Mouse (Mus musculus) naive thymus-derived CD4-positive, alpha-beta T cell, adult 2 months (primary cell): ENCODE results near the gene Ostf1.

Experiments used
- DNase-seq: peaks from one replicate; pipeline ENCODE4 v3.0.0-alpha.2; 2011; ENCODE audit warnings: low read depth

Gene Ostf1

DNA sequence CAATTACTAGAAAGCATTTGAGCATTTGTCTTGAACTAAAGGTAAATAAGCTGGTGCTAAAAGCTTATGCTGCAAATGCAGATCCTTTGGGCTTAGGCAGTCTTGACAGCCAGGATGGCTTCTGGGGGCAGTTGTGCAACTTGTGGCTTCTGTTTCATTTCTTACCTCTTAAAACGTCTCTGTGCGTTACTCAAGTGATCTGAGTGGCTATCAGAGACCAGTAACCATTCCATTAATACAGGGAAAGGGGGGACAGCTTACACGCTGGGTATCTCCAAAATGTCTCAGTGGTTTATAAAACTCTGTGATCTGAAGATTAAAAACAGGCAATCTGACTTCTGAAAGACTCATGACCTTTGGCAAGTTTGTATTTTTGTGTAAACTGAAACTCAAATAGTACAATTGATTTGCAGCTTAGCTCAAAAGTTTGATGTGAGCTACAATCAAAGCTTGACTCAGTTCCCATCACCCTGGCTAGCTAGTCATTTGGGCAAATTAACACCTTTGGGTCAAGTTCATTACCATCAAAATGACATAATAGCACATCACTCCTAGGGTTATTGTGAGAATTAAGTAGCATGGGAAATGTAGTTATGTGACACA, 62.7 kb downstream of the Ostf1 start:
- no peak for DNase-seq

GRCm38 (mm10) chr19:18567936-18568827, 63.4 kb downstream of the Ostf1 start:
- no peak for DNase-seq

DNA sequence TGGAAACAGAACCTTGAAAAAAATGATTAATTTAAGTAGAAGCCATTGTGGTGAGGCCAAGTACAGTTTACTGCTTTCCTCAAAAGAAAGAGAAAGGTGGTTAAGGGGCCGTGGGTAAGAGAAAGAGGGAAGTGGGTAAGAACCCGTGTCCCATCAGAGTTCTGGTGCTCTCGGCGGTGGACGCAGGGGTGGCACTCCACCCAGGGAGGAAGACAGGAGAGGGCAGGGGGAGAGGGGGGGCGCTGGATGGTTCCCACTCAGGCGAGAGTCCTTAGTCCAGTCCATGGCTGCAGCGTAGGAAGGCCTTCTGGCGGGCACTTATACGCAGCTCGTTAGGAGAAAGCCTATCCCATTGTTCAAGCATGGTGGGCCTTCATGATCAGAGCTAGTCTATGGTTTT, 64.1 kb downstream of the Ostf1 start:
- DNase-seq, result no peak

- peak; percentile 23 for DNase-seq
These were observed 73.9 kb downstream of the Ostf1 start for GRCm38 (mm10) chr19:18557708-18558107.

GRCm38 (mm10) chr19:18555645-18556044, 76.0 kb downstream of the Ostf1 start:
- peak; percentile 34 for DNase-seq

DNA sequence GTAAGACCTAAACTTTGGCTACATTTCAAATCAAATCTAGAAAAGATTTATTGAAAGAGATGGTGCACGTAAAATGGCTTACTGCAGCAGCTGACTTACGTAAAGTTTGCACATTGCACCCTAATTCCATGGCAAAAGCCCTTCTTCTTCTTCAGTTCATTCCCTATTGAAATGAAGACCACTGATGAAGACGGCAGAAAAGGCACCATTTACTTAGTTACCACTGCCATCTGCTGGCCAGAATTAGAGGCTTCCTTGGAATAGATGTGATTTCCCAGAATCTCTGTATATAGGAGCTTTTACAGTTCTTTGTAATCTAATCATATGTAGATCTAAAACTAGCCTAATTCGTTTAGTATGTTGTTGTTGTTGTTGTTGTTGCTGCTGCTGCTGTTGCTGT, 83.0 kb downstream of the Ostf1 start:
- DNase-seq, result peak; percentile 44
